Mouse (Mus musculus) ES-E14 (cell line): ENCODE results near the gene Morn1.

Source experiments
- MAFK ChIP-seq: IDR thresholded peaks from 2 replicates; pipeline ENCODE4 v1.6.1; 2014; ENCODE audit warnings: mild to moderate bottlenecking, low read depth, low read length, inconsistent platforms; ENCODE audit not compliant: insufficient read depth
- ZC3H11A ChIP-seq: IDR thresholded peaks from 2 replicates; pipeline ENCODE4 v1.6.1; 2012; ENCODE audit warnings: low read depth, mild to moderate bottlenecking, inconsistent platforms, low read length, borderline replicate concordance

DNA sequence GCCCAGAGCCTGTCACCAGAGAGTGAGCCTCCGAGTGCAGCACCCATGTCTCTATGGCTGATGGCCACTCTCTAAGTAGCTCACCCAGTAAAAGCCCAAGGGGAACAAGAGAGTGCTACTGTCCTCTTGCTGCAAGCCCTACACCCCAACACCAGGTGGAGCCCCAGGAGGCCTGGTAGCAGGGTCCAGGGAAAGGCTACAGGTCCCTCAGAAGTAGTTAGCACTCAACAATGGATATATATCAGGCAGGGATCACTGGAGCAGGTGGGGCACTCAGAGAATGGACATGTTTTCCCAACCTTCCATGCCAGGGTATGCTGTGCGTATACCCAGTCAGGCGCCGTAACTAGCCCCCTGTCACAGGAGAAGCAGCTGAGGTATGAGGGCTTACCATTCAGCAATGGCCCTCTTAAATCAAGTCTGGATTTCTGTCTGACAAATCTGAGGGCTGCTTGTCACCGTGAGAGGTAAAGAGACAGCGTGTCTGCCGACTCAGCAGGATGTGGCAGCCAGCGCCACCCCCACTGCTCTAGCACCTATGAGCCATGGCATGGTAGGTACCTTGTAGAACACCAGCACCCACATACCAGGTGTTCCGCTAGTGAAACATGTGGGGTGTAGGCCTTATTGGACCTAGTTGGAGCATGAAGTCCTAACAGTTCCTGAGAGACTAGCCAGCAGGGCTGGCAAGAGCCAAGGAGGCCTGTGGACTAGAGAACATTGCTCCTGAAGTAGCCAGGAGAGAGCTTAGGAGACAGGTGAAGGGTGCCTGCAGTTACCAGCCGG lies 42.9 kb downstream of the Morn1 start:
- TF ChIP-seq MAFK (peak; percentile 53; the same call in 1 of the 2 replicates), ZC3H11A (no peak)
